Mouse (Mus musculus): ENCODE data around the gene Rufy2. TPM values are rescaled to one million over a fixed set of nuclear protein-coding genes. Genes with fewer than 3 reads are reported as not detected.

The Rufy2 gene
- polyA plus RNA-seq, 1 experiment from 2014 or later: 35.3 TPM

DNA sequence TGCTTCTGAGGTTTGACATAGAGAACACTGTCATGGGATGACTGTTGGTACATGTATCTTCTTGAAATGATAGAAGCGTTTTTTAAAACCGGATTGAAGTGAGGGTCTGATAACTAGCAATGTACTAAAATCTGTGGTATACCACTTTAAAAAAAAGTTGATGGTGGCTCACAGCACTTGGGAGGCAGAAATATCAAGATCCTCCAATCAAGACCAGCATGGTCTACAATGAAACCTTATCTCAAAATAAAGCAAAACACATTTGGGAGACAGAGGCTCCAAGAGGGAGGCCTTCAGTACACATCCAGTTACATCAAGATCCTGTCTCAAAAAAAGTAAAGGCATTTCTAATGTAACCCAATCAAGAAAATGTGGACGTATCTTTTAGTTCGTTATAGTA, 41.7 kb downstream of the Rufy2 start:
- Histone ChIP-seq H3K36me3 (peaks cover 13% of the 10 kb centered on the region), H3K9ac (peak overlapping the region; percentile 100), H3K4me2 (peak overlapping the region; percentile 70), H3K4me3 (peak overlapping the region; percentile 93), H3K27me3 (no peaks in the 10 kb centered on the region), H3K9me3 (no peaks in the 10 kb centered on the region), H3K4me1 (peaks cover 38% of the 10 kb centered on the region), H3K27ac (no peak overlapping the region)
- 33% methylated on average over 4 of the region's 4 CpGs for WGBS
- no peak for ATAC-seq (ENCODE audit: insufficient number of reproducible peaks, insufficient read depth, low FRiP score, low TSS enrichment, low read depth)

DNA sequence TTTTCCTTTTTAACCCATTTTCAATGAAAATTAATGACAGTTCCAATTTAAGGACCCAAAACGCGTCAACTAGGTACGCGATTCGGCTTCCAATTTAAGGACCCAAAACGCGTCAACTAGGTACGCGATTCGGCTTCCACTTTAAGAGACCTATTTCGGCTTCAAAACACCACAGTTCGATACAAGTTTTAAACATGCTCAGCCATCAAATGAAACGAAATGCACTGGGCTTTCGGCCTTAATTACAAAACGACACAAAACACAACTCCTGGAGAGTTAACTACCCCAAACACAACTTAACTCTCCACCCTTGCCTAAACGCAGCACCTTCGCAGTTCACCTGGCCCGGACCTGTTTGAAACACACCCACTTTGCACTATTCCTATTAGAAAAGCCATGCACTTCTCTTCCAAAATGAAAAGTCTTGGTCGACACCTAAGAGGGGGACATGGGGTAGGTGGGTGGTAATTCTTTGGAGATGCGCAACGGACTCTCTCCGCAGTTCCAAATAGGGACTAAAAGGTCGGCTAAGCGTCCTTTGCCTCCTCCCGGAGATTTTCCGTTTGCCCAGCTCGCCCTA, 42.6 kb downstream of the Rufy2 start:
- H3K4me2 ChIP-seq: peak overlapping the region; percentile 70
- H3K4me3 ChIP-seq: peak overlapping the region; percentile 93
- H3K9ac ChIP-seq: peak overlapping the region; percentile 100
- H3K9me3 ChIP-seq: no peaks in the 10 kb centered on the region
- H3K4me1 ChIP-seq: peaks cover 42% of the 10 kb centered on the region
- WGBS: under 1% methylated on average over 27 of the region's 27 CpGs
- H3K36me3 ChIP-seq: peaks cover 4% of the 10 kb centered on the region
- no peak for ATAC-seq (ENCODE audit: insufficient number of reproducible peaks, insufficient read depth, low FRiP score, low TSS enrichment, low read depth)
- H3K27ac ChIP-seq: peak overlapping the region; percentile 100
- H3K27me3 ChIP-seq: no peaks in the 10 kb centered on the region

DNA sequence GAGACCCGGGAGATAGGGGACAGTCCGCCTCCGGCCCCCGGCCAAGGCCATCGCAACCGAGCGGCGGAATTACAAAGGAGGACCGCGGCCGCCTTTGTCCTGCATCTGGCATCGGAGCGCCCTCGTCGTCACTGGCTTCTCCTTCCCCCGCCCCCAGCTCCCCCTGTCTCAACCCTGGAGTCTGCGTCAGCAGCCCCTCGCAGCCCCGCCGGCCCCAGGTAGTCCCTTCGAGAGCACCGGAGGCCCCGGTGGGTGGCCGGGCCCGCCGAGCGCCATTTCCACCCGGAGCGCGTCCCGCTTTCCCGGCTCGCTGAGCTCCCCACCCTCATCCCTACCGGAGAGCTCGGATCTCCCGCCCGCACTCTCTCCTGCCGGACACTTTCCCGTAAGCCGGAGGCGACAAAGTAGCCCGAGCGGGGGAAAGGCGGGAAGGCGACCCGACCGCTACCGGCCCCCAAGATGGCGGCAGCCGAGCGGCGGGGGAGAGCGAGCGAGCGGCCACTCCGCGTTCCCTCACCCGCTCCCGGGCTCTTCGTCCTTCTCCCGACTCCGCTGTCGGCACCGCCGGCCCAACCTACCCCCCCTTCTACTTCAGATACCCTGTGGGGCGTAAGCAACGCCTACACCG, 43.2 kb downstream of the Rufy2 start:
- H3K4me2 ChIP-seq: peak overlapping the region; percentile 70
- H3K27me3 ChIP-seq: no peaks in the 10 kb centered on the region
- H3K36me3 ChIP-seq: no peaks in the 10 kb centered on the region
- peaks cover 42% of the 10 kb centered on the region for H3K4me1 ChIP-seq
- peak overlapping the region; percentile 100 for H3K27ac ChIP-seq
- under 1% methylated on average over 66 of the region's 68 CpGs for WGBS
- H3K9ac ChIP-seq: peak overlapping the region; percentile 100
- H3K4me3 ChIP-seq: peak overlapping the region; percentile 93
- ATAC-seq (ENCODE audit: insufficient number of reproducible peaks, insufficient read depth, low FRiP score, low TSS enrichment, low read depth): peak; percentile 12
- no peaks in the 10 kb centered on the region for H3K9me3 ChIP-seq

DNA sequence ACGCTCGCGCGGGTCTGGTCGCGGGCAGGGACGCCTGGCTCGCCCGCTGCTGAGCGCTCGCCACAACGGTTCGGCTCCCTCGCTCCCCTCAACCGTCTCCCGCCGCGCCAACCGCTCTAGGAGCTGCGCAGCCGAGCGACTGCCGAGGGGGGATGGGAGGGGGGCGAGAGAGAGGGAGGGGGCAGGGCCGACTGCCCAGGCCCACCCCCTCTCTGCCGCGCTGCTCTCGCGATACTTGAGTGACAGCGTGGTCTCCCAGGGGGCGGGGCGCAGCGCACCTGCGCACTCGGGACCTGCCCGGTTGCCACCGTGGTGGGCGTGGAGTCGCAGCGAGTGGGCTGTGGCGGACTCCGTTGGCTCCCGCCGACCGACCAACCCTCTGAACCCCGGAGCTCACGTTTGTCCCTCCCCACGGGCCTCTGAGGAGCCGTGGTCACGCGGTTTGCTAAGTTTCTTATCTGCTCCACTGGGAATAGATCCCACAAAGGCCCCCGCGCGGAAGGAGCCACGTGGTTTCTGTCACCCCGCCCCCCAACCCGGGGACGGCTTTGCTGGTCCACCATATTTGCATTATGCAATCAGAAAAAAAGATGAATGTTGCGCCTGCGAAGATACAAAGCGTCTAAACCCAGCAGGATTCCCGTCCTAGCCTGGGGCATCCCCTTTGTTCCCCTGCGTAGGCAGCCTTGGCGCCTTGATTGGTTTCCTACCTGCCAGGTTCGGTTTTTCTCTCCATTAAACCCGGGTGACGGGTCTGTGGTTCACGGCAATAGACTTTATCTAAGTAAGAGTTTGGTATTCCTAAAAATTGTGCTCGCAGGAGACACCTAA, 43.9 kb downstream of the Rufy2 start, which contains the start of the genes Hnrnph3 and Pbld2:
Gene Hnrnph3, minus strand, starts transcription at position 469 of the 831 bp plus-strand sequence.
Gene Pbld2, plus strand, starts transcription at position 567 of the 831 bp plus-strand sequence.
- Histone ChIP-seq H3K9me3 (no peaks in the 10 kb centered on the region), H3K27ac (peak within 1 kb of the TSS; percentile 100), H3K4me3 (peak within 1 kb of the TSS; percentile 93), H3K4me2 (peak within 1 kb of the TSS; percentile 70), H3K4me1 (peaks cover 42% of the 10 kb centered on the region), H3K36me3 (no peaks in the 10 kb centered on the region), H3K9ac (peak within 1 kb of the TSS; percentile 100), H3K27me3 (no peaks in the 10 kb centered on the region)
- WGBS: under 1% methylated on average over 50 of the region's 69 CpGs
- ATAC-seq (ENCODE audit: insufficient number of reproducible peaks, insufficient read depth, low FRiP score, low TSS enrichment, low read depth): peak; percentile 93

DNA sequence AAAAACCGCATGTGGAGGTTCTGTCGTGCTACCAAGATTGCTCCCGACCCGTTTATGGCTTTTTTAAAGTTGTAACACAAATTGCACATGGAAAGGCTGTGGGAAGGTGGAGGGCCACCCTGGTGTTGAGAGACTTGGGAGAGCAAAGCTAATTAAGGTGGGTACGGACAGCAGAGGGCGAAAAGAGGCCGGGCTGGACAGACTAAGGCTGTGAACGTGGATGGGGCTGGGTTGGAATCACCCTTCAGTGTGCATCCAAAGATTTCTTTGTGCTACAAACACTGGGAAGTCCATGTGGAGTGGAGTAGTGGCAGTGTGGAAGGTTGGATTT, 44.5 kb downstream of the Rufy2 start:
- H3K27me3 ChIP-seq: no peaks in the 10 kb centered on the region
- no peaks in the 10 kb centered on the region for H3K36me3 ChIP-seq
- peak overlapping the region; percentile 100 for H3K9ac ChIP-seq
- ATAC-seq (ENCODE audit: insufficient number of reproducible peaks, insufficient read depth, low FRiP score, low TSS enrichment, low read depth): peak; percentile 16; the same call in 1 of the 2 replicates
- WGBS: 0% methylated on average over 8 of the region's 8 CpGs
- no peaks in the 10 kb centered on the region for H3K9me3 ChIP-seq
- peak overlapping the region; percentile 69 for H3K4me2 ChIP-seq
- H3K4me1 ChIP-seq: peaks cover 40% of the 10 kb centered on the region
- H3K27ac ChIP-seq: peak overlapping the region; percentile 100
- peak overlapping the region; percentile 93 for H3K4me3 ChIP-seq

DNA sequence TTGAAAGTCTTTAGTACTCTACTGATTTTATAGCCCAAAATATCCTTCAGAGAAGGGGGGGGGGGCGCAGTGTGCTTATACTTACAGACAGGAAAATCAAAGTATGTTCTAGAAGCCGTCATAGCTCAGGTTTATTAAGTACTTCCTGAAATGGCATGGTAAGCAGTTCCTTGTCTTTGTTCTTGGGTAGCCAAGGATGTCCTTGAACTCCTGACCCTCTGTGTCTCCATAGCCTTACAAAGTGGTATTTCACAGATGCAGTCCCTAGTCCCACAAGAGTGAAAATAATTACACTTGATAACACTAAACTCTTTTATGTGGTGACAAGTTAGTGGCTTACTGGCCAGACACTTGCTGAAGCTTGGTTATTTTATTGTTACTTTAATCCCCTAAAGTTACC, 45.0 kb downstream of the Rufy2 start:
- 35% methylated on average over 2 of the region's 2 CpGs for WGBS
- peak overlapping the region; percentile 100 for H3K9ac ChIP-seq

DNA sequence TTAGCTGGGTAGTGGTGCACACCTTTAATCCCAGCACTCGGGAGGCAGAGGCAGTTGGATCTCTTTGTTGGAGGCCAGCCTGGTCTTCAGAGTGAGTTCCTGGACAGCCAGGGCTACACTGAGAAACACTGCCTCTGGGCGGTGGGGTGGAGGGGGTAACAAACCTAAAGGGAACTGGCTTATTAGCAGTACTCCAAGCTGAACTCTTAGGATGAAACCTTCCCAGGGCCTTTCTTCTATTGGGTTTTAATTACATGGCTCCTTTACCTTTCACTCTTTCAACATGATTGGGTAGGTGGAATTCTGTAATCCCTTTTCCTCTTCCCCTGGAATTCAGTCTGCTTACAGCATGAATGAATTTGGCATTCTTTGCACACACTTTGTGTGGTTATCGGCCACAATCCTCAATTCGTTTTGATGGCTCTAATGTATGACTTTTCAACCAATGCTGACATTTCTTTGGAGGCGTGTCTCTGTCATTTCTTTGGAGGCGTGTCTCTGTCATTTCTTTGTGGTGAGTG, 45.5 kb downstream of the Rufy2 start:
- Histone ChIP-seq H3K9ac (no peak overlapping the region), H3K27ac (peak overlapping the region; percentile 100), H3K4me2 (peak overlapping the region; percentile 69), H3K9me3 (no peaks in the 10 kb centered on the region), H3K4me1 (peaks cover 34% of the 10 kb centered on the region), H3K4me3 (peak overlapping the region; percentile 93; the same call in 1 of the 2 replicates), H3K36me3 (no peaks in the 10 kb centered on the region), H3K27me3 (no peaks in the 10 kb centered on the region)
- 24% methylated on average over 6 of the region's 6 CpGs for WGBS
- no peak for ATAC-seq (ENCODE audit: insufficient number of reproducible peaks, insufficient read depth, low FRiP score, low TSS enrichment, low read depth)

More for the DNA sequence above, 45.0 kb downstream of the Rufy2 start:
- no peaks in the 10 kb centered on the region for H3K9me3 ChIP-seq
- H3K27me3 ChIP-seq: no peaks in the 10 kb centered on the region
- H3K4me1 ChIP-seq: peaks cover 39% of the 10 kb centered on the region
- H3K36me3 ChIP-seq: no peaks in the 10 kb centered on the region
- peak overlapping the region; percentile 69 for H3K4me2 ChIP-seq
- peak overlapping the region; percentile 93 for H3K4me3 ChIP-seq
- no peak for ATAC-seq (ENCODE audit: insufficient number of reproducible peaks, insufficient read depth, low FRiP score, low TSS enrichment, low read depth)
- H3K27ac ChIP-seq: peak overlapping the region; percentile 100

DNA sequence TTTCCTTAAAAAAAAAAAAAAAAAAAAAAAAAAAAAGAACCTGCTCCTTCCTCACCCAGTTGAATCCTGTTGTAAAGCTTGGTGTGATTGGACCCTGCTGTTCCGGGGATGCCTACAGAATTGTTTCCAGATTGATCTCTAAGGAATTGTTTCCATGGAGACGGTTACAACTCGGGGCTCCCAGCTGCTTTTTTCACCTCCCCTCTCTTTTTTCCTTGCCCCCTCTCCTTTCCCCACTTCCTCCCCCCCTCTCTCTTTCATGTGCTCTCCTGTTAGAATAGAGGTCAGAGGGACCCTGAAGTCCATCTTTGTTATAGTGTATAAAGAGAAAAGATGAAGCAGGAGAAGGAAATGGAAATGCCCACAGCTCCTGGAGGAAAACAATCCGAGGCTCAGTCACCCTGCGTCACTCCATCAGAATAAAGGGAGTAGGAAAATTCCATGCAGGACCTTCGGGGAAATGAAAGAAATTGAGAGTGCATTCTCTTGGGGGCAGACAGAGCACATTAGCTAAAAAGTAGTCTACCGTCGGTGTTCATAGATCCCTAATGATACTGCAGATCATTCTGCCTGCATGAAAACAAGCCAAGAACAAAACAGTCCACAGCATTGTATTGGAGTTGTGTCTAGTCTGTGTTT, 46.3 kb downstream of the Rufy2 start:
- Histone ChIP-seq H3K27ac (peak overlapping the region; percentile 66), H3K4me3 (peak overlapping the region; percentile 2; the same call in 1 of the 2 replicates), H3K9me3 (no peaks in the 10 kb centered on the region), H3K4me1 (peaks cover 29% of the 10 kb centered on the region), H3K36me3 (no peaks in the 10 kb centered on the region), H3K4me2 (peak overlapping the region; percentile 39), H3K9ac (no peak overlapping the region), H3K27me3 (no peaks in the 10 kb centered on the region)
- WGBS: 14% methylated on average over 8 of the region's 8 CpGs
- no peak for ATAC-seq (ENCODE audit: insufficient number of reproducible peaks, insufficient read depth, low FRiP score, low TSS enrichment, low read depth)

DNA sequence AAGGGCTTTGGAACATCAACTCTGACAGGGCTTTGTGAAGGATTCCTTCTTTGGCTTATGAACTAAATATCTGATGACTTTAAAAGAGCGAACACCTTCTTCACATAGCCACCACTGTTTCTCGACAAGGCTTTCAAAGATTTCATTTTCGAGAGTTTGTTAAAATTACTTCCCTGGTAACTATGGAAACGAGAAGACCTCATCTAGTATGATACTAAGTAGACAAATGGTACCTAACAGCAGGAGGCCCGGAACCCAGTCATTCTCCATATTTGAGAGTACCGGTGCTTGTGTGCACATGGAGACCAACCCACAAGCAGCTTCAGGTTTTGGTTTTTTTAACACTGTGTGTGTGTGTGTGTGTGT, 46.8 kb downstream of the Rufy2 start:
- ATAC-seq (ENCODE audit: insufficient number of reproducible peaks, insufficient read depth, low FRiP score, low TSS enrichment, low read depth): no peak
- Histone ChIP-seq H3K27ac (peak overlapping the region; percentile 66), H3K36me3 (no peaks in the 10 kb centered on the region), H3K27me3 (no peaks in the 10 kb centered on the region), H3K4me2 (peak overlapping the region; percentile 39; the same call in 1 of the 2 replicates), H3K4me3 (no peak overlapping the region), H3K4me1 (peaks cover 25% of the 10 kb centered on the region), H3K9me3 (no peaks in the 10 kb centered on the region), H3K9ac (no peak overlapping the region)
- 81% methylated on average over 6 of the region's 6 CpGs for WGBS

DNA sequence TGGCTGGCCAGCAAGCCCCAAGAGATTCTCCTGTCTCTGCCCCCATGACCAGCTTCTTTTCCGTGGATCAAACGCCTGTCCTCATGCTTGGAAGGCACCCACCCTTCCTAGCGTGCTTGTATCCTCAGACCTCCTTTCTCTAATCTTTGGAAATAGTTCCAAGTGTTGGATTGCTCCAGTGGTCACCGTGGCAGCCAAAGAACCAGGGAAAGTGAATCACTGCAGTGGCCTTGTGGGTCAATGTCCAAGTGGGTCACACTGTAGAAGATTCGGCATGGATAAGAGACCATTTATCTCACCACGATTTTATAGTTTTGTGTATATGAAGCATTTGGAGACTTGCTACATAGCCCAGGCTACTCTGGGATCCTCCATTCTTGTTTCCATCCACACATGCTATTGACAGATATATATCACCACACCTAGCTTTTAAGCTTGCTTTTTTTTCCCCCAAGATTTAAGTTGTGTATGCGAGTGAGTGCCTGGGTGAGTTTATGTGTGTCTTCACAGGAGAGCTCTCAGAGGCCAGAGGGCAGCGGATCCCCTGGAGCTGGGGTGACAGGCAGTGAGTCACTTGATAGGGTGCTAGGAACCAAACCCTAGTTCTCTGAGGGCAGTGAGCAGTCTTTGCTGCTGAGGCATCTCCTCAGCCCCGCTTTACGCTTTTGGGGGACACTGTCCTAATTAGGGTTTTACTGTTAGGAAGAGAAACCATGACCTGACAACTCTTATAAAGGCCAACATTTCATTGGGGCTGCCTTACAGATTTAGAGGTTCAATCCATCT, 47.5 kb downstream of the Rufy2 start:
- H3K4me1 ChIP-seq: peaks cover 22% of the 10 kb centered on the region
- H3K4me3 ChIP-seq: no peak overlapping the region
- 91% methylated on average over 10 of the region's 10 CpGs for WGBS
- no peak overlapping the region for H3K9ac ChIP-seq
- ATAC-seq (ENCODE audit: insufficient number of reproducible peaks, insufficient read depth, low FRiP score, low TSS enrichment, low read depth): no peak
- H3K36me3 ChIP-seq: no peaks in the 10 kb centered on the region
- H3K4me2 ChIP-seq: no peak overlapping the region
- H3K27me3 ChIP-seq: no peaks in the 10 kb centered on the region
- H3K27ac ChIP-seq: no peak overlapping the region
- no peaks in the 10 kb centered on the region for H3K9me3 ChIP-seq
